Mouse (Mus musculus) spleen, adult 12 weeks (tissue): ENCODE data around the gene Olfr456.
"Not testable (repeated sequence)": the region's sequence is repeated elsewhere in the genome, so short reads cannot be mapped to it uniquely, and the experiment has no call there.

Source experiments
- DNase-seq: peaks from one replicate; pipeline ENCODE4 v3.0.0; 2022; ENCODE audit warnings: low spot score

The Olfr456 gene

GRCm38 (mm10) chr6:42487114-42487513 is at the start of gene Olfr456:
Gene Olfr456, minus strand, starts transcription at chr6:42487214.
- no peak for DNase-seq

DNA sequence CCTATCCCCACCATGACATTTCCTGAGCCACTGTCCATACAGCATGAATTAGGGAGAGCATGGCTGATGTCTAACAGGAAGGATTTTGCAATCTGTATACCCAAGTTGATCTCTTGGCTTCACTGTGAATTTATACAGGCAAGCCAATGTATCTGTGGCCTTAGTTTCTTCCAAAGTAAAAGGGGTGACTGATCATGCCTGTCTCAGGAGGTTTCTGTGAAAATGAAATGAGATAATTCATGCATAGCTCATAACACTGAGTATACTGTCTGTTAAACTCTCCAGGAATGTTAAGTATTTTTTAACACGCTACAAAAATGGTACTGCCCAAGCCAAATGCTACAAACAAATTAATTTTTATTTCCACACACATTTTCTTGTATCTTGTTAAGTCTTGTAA is 26.4 kb upstream of the Olfr456 start:
- no peak for DNase-seq

GRCm38 (mm10) chr6:42509311-42509710 is 22.3 kb upstream of the Olfr456 start:
- no peak for DNase-seq

DNA sequence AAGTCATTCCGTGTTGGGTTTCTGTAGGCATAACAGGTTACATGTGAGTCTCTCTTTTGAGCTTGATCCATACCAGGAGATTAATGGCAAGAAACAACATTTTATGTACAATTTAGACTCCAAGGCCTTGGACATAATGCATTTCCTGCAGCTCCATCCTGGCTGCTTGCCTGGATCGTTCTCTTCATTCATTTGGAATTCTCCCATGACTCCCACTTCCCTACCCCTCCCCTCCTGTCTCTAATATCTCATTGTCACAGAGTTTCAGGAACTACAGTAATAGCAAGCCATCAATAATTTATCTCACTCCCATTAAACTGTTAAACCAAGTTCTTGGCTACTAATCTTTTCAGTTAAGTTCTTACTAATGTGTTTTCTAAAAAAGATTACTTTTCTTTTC is 16.5 kb upstream of the Olfr456 start:
- no peak for DNase-seq

GRCm38 (mm10) chr6:42489731-42490130 is 2.7 kb upstream of the Olfr456 start:
- no peak for DNase-seq

DNA sequence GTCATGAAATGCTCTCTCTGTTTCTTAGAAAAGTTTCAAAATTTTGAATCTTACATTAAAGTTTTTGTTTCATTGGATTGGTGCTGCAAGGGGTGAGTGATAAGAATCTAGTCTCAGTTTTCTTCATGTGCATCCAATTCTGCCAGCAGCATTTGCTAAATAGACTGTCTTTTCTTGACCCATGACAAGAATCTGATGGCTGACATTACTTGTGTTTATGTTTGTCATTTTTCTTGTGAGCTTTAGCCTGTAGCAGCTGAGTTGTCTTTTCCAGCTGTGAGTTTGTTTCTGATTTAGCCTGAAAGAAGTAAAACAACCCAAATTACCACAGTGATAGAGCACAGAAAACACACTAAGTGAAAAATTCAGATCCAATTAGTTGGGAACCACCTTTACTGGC is 2.4 kb downstream of the Olfr456 start:
- no peak for DNase-seq

DNA sequence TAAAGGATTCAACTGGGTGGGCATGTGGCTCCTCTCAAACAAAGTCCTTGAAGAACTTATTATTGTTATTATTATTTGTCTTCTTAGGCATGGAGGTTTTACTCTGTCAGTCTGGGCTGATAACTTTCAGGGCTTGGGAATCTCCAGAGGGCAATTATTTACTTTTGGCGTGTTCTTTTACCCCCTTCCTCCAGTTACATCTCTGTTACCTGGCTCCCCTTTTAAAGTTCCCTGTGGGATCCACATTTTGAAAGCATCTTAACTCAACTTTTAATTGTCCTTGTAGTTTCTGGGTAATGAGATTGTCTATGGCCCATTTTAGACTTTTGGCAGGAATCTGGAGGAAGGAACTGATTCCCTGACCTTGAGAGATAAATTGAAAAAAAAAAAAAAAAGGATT is 10.8 kb downstream of the Olfr456 start, which contains the start of gene Olfr457:
TSS of gene Olfr457 (minus strand) at position 101 of the 400 bp plus-strand sequence.
- no peak for DNase-seq

- not testable (repeated sequence) for DNase-seq
These were observed 15.7 kb downstream of the Olfr456 start for GRCm38 (mm10) chr6:42471298-42471697.

DNA sequence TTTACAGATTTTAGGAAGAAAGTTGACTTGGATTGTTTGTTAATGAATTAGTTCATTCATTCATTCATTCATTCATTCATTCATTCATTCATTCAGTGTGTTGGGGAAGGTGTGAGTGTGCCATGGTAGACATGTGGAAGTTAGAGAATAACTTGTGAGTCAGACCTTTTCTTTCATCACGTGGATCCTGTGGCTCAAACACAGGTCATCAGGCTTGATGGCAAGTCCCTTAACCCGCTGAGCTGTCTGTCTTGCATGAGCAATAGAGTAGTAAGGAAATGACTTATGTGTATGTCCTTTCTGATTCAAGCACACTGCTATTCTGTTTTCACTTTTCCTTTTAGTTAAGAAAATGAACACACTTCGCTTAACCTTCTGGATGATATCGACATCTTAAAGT is 16.5 kb downstream of the Olfr456 start:
- DNase-seq = no peak

- no peak for DNase-seq
These were observed 21.9 kb downstream of the Olfr456 start, which contains the start of gene Olfr458 for GRCm38 (mm10) chr6:42465096-42465495. Gene Olfr458, minus strand, starts transcription at chr6:42465196.

DNA sequence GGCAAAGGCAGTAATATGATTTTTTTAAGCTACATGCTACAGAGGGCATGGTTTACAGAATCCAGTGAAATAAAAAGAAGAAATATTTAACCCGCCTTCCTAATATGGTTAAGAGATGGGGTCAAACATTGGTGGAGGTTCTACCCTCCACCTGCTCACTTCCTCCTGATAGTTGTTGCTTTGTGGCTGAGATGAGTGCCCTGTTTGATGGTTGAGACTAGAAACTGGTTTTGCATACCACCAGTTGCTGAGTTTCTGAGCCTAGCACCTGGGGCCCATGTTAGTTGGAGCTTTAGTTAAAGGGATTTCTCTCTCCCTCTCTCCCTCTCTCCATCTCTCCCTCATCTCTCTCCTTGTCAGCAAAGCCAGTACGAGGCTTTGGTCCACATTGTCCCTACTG is 39.6 kb downstream of the Olfr456 start:
- DNase-seq = no peak

DNA sequence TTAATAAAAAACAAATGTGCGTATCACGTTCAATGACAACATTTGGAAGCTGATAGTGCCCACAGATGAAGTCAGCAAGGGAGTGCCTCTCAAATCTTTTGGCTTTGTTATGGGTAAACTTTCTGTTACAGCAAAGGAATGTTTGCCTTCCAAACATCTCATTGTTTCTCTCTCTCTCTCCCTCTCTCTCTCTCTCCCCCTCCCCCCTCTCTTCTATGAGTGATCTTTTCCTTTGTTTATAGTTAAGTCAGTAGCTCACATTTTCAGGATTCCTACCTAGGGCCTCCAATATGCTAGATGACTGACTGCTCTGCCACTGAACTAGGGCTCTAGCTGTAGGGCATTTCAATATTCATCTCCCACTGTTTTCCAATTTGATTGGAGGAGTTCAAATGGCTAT is 42.5 kb downstream of the Olfr456 start:
- DNase-seq = no peak

GRCm38 (mm10) chr6:42441395-42441794 is 45.6 kb downstream of the Olfr456 start:
- no peak for DNase-seq
